Mouse (Mus musculus): Measurements from ENCODE around the gene Nampt.

The Nampt gene

GRCm38 (mm10) chr12:32838954-32839353 is 19.6 kb downstream of the Nampt start:
- in situ Hi-C loops (cut with MboI, MseI): no loop called here

DNA sequence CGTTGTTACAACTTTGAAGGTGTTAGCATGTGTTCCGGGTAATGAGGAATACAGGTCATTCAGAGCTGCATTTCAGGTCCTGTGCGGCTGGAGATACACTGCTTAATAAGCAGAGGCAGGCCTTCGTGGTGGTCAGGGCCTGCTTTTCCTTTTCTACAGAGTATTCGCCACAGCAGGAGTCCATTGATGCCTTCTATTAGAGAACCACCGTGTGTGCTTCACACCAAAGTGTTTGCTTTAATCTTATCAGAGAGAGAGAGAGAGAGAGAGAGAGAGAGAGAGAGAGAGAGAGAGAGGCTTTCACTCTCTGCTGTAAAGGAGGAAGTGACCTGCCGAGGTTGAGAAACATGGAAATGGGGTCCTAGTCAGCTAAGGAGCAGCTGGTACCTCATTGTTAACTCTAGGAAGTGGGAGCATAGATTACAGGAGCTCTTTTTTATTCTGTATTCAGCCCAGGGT is 22.1 kb downstream of the Nampt start:
- in situ Hi-C loops (cut with MboI, MseI): no loop called here

GRCm38 (mm10) chr12:32846325-32846724 is 27.0 kb downstream of the Nampt start:
- in situ Hi-C loops (cut with MboI, MseI): no loop called here

DNA sequence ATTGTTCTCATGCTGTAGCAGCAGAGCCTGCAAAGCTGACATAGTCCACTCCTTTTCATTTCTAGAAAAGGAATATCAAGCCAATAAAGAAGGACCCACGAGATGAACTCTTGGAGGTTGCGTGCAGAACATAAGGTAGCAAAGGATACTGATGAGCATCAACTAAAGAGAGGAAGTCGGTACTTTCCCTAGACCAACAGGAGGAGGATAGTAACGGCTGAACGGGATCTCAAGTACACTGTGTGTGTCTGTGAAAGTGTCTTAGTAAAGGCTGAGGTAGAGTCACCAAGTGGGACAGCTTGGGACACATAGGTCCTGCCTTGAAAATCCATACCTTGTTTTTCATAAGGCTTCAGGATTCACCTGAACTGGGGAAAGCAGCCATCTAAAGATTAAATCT is 34.4 kb downstream of the Nampt start:
- in situ Hi-C loops (cut with MboI, MseI): no loop called here

DNA sequence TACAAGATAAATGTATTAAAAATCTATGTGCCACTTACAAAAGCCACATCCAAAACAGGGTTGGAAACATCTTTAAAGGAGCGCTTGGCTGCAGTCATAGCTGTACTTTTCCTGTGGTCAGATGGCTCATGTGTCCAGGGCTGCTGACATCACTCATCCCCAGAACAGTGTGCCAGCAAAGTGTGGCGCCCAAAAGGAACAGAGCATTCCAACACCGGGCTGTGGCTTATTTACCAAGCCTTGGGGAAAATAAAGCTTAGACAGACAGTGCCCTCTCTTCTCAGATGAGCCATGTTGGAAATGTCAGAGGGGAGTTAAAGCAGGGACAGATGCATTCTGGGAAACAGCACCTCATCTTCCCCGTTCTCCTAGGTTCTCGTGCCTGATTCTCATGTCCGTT is 35.5 kb downstream of the Nampt start:
- in situ Hi-C loops (cut with MboI, MseI): no loop called here

DNA sequence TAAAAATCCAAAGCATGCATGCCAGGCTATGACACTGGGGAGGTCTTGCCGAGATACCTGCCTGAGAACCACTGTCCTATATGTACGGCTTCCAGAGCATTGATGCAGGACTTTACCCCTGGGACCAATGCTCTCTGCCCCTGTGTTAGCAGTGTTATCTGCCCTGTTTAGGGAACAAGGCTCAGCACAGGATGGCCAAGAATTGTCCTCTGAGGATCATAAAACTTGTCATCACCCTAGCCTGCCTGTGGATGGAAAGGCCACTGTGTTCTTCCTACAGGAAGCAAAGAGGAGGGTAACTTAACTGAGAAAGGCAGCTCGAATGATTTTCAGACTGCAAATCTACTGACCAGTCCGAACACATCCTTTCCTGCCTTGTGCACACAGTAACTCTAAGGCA is 36.1 kb downstream of the Nampt start:
- in situ Hi-C loops (cut with MboI, MseI): no loop called here

DNA sequence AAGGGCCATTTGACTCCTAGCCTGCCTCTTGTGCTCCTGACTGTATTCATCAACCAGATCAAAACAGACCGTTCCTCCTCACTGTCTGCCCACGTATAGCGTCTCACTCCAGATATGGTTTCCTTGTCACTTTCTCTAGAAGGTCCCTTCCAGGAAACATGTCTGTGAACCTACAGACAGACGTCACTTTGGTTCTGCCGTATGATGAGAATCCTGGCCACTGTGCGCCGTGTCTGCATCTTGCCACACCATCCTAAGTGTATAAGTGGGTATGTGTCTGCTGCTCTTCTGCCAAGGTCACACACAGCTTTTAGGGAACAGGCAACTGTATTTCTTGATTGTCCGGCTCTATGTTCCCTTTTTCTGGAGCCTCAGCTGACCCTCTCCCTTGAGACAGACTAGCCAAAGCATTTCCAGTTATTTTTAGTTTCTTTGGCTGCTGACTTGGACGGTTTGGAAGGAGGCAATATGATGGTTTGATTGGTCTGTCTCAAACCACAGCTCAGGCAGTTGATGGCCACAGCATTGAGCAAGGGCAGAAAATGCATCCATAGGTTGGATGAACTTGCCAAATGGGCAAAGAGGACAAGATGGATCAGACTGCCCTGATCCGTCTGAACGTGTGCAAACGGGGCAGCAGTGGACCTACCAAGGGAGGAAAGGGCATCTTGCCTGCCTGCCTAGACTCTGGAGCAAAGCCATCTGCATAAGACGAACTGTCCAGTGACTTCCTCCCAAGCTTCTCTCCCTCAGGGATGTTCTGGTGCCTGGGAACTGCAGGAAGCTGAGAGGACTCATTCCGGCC is 37.6 kb downstream of the Nampt start:
- in situ Hi-C loops (cut with MboI, MseI): no loop called here

DNA sequence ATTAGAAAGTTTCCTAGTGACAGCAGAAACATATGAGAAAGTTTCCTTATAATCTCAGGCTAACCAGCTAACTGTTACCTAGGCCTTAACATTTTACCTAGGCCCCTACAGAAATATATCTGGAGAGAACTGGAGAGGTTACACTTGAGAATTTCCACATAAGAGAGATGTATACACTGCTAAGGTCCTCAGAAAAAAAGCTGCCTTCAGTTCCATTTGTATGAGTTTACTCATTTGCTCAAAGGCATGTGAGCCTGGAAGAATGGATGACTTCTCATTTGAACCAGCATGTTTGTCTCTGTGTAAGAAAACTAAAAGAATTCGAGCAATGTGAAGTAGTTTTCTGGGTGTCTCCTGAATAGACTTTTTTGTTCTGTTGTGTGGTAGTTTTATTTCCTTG is 39.1 kb downstream of the Nampt start:
- in situ Hi-C loops (cut with MboI, MseI): no loop called here

DNA sequence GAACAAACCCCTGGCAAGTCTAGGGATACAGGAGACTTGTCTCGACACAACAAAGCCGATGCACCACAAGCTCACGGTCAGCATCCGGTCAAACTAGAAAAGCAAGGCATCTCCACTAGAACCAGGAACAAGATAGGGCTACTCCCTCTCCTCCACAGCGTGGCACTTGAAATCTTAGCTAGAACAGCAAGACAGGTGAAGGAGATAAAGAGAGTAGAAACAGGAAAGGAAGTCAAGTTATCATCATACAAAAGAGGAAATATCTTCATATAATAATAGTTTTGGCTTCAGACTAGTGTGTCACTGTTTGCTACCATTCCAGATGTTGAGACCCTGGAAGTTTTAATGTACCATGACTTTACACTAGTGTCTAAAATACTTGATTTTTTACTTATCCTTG is 41.5 kb downstream of the Nampt start:
- in situ Hi-C loops (cut with MboI, MseI): no loop called here

- in situ Hi-C loops (cut with MboI, MseI): no loop called here
Observed at GRCm38 (mm10) chr12:32870815-32871214, 51.5 kb downstream of the Nampt start.

DNA sequence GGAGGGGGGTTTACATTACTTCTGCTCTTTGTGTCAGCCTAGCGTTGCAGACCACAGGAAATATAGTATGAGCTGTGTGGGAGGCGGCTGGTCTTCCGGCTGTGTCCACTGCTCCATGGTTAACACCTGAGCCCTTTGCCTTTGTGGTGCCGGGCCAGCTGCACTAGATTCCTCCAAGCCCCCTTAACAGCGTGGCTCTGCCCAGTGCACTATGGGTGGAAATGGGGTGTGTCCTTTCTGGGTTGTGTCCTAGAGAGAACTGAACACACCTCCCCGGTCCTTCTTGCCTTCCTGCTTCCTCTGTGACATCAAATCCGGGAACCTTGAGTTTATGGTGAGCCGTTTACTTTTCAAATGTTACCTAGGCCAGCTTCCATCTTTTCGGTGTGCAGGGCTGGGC is 58.2 kb downstream of the Nampt start:
- in situ Hi-C loops (cut with MboI, MseI): no loop called here

DNA sequence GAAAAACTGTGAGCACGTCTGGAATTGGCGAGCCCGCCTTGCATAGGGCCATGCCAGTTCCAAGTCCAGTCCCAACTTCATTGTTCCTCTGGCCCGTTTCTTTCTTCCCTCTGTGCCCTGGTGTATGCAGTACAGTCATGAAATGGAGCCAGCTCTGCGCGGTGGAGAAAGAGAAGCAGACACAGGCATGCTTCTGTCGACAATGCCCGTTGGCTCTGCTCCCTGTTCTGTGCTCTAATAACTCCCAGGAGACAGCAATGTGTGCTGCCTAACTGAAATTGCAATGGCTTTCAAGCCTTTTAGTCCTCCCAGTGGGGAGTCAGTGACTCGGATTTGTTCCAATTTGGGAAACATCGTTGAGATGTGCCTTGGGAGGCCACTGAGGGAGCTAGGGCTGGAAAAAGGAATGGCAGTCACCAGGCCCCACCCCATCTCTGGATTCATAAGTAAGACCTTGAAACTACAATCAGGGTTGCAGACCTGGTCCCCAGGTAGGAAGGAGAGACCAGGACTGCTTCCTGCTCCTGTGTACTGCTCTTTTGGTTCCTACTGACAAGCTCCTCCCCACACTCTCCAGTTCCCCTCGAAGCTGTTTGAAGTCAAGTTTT is 58.7 kb downstream of the Nampt start:
- in situ Hi-C loops (cut with MboI, MseI): no loop called here

GRCm38 (mm10) chr12:32879371-32879770 is 60.0 kb downstream of the Nampt start:
- in situ Hi-C loops (cut with MboI, MseI): no loop called here

GRCm38 (mm10) chr12:32884356-32884755 is 65.0 kb downstream of the Nampt start:
- in situ Hi-C loops (cut with MboI, MseI): no loop called here

GRCm38 (mm10) chr12:32885041-32885440 is 65.7 kb downstream of the Nampt start:
- in situ Hi-C loops (cut with MboI, MseI): no loop called here

- in situ Hi-C loops (cut with MboI, MseI): no loop called here
Observed at GRCm38 (mm10) chr12:32886353-32886752, 67.0 kb downstream of the Nampt start.

- in situ Hi-C loops (cut with MboI, MseI): no loop called here
Observed at GRCm38 (mm10) chr12:32888226-32888625, 68.9 kb downstream of the Nampt start.

DNA sequence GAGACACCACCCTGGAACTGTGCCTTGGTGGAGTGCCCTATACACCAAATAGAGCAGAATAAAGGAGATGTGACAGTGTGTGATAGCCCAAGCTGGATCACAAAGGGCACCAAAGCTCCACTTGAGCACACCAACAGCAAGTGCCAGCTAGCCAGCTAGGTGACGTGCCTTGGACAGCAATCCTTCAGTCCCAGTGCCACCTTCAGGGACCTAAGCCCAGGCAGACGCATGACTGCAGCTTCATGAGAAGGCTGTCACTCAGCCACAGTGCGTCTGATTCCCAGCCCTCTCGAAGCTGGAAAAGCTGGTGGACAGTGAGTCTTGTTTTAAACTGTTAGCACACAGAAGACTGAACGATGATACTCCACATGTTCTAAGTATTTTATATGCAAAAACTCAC is 70.5 kb downstream of the Nampt start:
- in situ Hi-C loops (cut with MboI, MseI): loop anchor here in 1 of 2 experiments (10.0 kb wide), 2 partner anchors 145 to 255 kb away; no protein-coding TSS in a partner anchor

GRCm38 (mm10) chr12:32890455-32890854 is 71.1 kb downstream of the Nampt start:
- in situ Hi-C loops (cut with MboI, MseI): loop anchor here in 1 of 2 experiments (10.0 kb wide), 2 partner anchors 146 to 256 kb away; no protein-coding TSS in a partner anchor

DNA sequence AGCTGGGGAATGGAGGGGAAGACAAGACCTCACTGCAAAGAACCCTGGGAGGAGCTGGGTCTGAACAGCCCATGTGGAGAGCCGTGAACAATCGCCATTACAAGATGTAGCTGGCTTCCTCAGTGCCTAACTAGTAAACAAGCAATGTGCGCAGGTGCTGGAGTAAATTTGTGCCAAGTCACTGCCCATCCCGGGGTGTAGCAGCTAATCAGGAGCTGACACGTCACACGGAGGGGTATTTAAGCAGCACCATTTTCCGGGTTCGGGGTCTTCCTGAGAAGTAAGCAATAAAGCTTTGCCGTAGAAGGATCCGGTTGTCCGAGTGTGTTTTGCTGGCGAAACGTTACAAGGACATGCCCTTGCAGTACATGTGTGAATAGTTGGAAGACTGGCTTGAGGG is 71.9 kb downstream of the Nampt start:
- in situ Hi-C loops (cut with MboI, MseI): loop anchor here in 1 of 2 experiments (10.0 kb wide), 2 partner anchors 146 to 256 kb away; no protein-coding TSS in a partner anchor

GRCm38 (mm10) chr12:32893212-32893611 is 73.9 kb downstream of the Nampt start:
- in situ Hi-C loops (cut with MboI, MseI): loop anchor here in 1 of 2 experiments (10.0 kb wide), 2 partner anchors 148 to 258 kb away; no protein-coding TSS in a partner anchor

DNA sequence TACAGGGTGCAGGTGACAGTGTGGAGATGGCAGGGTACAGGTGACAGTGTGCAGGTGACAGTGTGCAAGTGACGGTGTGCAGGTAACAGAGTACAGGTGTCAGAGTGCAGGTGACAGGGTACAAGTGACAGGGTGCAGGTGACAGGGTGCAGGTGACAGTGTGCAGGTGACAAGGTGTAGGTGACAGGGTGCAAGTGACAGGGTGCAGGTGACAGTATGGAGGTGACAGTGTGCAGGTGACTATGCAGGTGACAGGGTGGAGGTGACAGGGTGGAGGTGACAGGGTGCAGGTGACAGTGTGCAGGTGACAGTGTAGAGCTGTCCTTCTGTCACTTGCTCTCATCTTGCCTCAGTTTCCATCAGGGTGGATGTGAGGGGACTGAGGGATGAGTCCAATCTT is 76.5 kb downstream of the Nampt start:
- in situ Hi-C loops (cut with MboI, MseI): loop anchor here (5.0 to 10.0 kb wide), 3 partner anchors 151 to 261 kb away; no protein-coding TSS in a partner anchor

DNA sequence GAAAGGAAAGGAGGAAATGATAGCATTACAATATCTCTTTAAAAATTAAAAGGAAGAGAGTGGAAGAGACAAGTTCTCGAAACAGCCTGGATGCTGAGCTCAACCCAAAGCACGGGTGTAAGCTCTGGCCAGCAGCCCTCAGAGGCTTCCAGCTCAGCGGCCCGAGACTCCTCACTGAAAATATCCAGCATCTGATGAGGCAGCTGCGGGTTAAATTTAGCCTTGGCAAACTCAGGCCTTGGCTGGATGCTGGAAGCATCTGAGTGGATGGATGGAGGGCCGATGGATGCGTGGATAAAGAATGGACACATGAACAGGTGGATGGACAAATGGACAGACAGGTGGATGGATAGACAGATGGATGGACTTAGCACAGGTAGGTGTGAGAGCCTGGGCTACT is 77.2 kb downstream of the Nampt start:
- in situ Hi-C loops (cut with MboI, MseI): loop anchor here (5.0 to 10.0 kb wide), 3 partner anchors 152 to 262 kb away; no protein-coding TSS in a partner anchor

All from T-helper 17 cell (primary cell).